Mouse (Mus musculus): ENCODE results near the gene Stxbp1. TPM values are rescaled to one million over a fixed set of nuclear protein-coding genes. Genes with fewer than 3 reads are reported as not detected.

Stxbp1 gene
- total RNA-seq, 2 experiments from 2014 or later: 11.0 to 11.7 TPM

- intact Hi-C loops (cut with DNase I): loop anchor here (5.0 kb wide), 1 partner anchor 111 kb away; no protein-coding TSS in a partner anchor
- DNase-seq (ENCODE audit: low spot score): no peak
These were observed 30.5 kb downstream of the Stxbp1 start for GRCm38 (mm10) chr2:32816497-32816896.

- DNase-seq (ENCODE audit: low spot score): no peak
- intact Hi-C loops (cut with DNase I): no loop called here
These were observed 35.1 kb downstream of the Stxbp1 start for GRCm38 (mm10) chr2:32811959-32812358.

GRCm38 (mm10) chr2:32808816-32809566 is 38.1 kb downstream of the Stxbp1 start:
- DNase-seq (ENCODE audit: low spot score): no peak
- intact Hi-C loops (cut with DNase I): no loop called here

- intact Hi-C loops (cut with DNase I): no loop called here
- DNase-seq (ENCODE audit: low spot score): no peak
These were observed 48.6 kb downstream of the Stxbp1 start for GRCm38 (mm10) chr2:32798251-32798962.

- intact Hi-C loops (cut with DNase I): no loop called here
- DNase-seq (ENCODE audit: low spot score): no peak
These were observed 51.2 kb downstream of the Stxbp1 start for GRCm38 (mm10) chr2:32795748-32796418.

GRCm38 (mm10) chr2:32791297-32791696 is 55.7 kb downstream of the Stxbp1 start:
- intact Hi-C loops (cut with DNase I): no loop called here
- DNase-seq (ENCODE audit: low spot score): peak; percentile 60

- no peak for DNase-seq (ENCODE audit: low spot score)
- intact Hi-C loops (cut with DNase I): no loop called here
These were observed 58.5 kb downstream of the Stxbp1 start for GRCm38 (mm10) chr2:32788581-32788980.

GRCm38 (mm10) chr2:32787176-32787575 is 59.9 kb downstream of the Stxbp1 start:
- intact Hi-C loops (cut with DNase I): no loop called here
- DNase-seq (ENCODE audit: low spot score): no peak

GRCm38 (mm10) chr2:32784048-32784681 is 62.9 kb downstream of the Stxbp1 start, which contains the start of gene Cfap157:
Cfap157 (minus strand) TSS chr2:32784428.
- intact Hi-C loops (cut with DNase I): no loop called here
- DNase-seq (ENCODE audit: low spot score): peak; percentile 31

- no peak for DNase-seq (ENCODE audit: low spot score)
- intact Hi-C loops (cut with DNase I): no loop called here
These were observed 65.3 kb downstream of the Stxbp1 start for GRCm38 (mm10) chr2:32781710-32782109.

GRCm38 (mm10) chr2:32779714-32780113 is 67.3 kb downstream of the Stxbp1 start:
- intact Hi-C loops (cut with DNase I): loop anchor here (1.0 kb wide), 1 partner anchor 75 kb away; no protein-coding TSS in a partner anchor
- no peak for DNase-seq (ENCODE audit: low spot score)

- intact Hi-C loops (cut with DNase I): loop anchor here (1.0 kb wide), 1 partner anchor 75 kb away; no protein-coding TSS in a partner anchor
- no peak for DNase-seq (ENCODE audit: low spot score)
These were observed 67.9 kb downstream of the Stxbp1 start for GRCm38 (mm10) chr2:32779131-32779530.

GRCm38 (mm10) chr2:32778081-32778480 is 69.0 kb downstream of the Stxbp1 start:
- intact Hi-C loops (cut with DNase I): no loop called here
- no peak for DNase-seq (ENCODE audit: low spot score)

- intact Hi-C loops (cut with DNase I): no loop called here
- no peak for DNase-seq (ENCODE audit: low spot score)
These were observed 70.9 kb downstream of the Stxbp1 start for GRCm38 (mm10) chr2:32776192-32776591.

GRCm38 (mm10) chr2:32775359-32776074 is 71.5 kb downstream of the Stxbp1 start, which contains the start of the genes Ttc16 and Ptrh1:
Ttc16 (minus strand) TSS chr2:32775633.
Ptrh1 (plus strand) TSS chr2:32775786.
- intact Hi-C loops (cut with DNase I): no loop called here
- DNase-seq (ENCODE audit: low spot score): peak; percentile 97

GRCm38 (mm10) chr2:32772626-32773279 is 74.3 kb downstream of the Stxbp1 start:
- intact Hi-C loops (cut with DNase I): no loop called here
- DNase-seq (ENCODE audit: low spot score): no peak

GRCm38 (mm10) chr2:32771886-32772285 is 75.2 kb downstream of the Stxbp1 start:
- intact Hi-C loops (cut with DNase I): no loop called here
- DNase-seq (ENCODE audit: low spot score): no peak

- no peak for DNase-seq (ENCODE audit: low spot score)
- intact Hi-C loops (cut with DNase I): no loop called here
These were observed 77.5 kb downstream of the Stxbp1 start for GRCm38 (mm10) chr2:32769327-32770085.

Measured in heart, postnatal 25 days (tissue).